Mouse (Mus musculus): ENCODE measurements at regions not wholly inside any gene's neighbourhood (a gene's known extent, or its start where the extent isn't known, plus 50 kb on each side); places are given as distances from the start of the nearest gene placed in this dataset.

- Histone ChIP-seq H3K27ac (ENCODE audit: insufficient read depth, low read length) (no peak overlapping the region), H3K4me3 (ENCODE audit: insufficient read depth, low read length) (no peak overlapping the region), H3K4me1 (ENCODE audit: control insufficient read depth, insufficient read depth, low read length) (no peaks in the 10 kb centered on the region)
- no peak for TF ChIP-seq POLR2A (IDR thresholded peaks at IDR 0.05; ENCODE audit: low read depth, low read length)
- no peak for TF ChIP-seq CTCF (IDR thresholded peaks at IDR 0.05; ENCODE audit: borderline replicate concordance, insufficient read depth, low read length)
Measured at GRCm38 (mm10) chr12:39587204-39587909, 450.5 kb downstream of the Arl4a start.

GRCm38 (mm10) chr12:39586163-39586562 lies 451.7 kb downstream of the Arl4a start:
- H3K27ac ChIP-seq (ENCODE audit: insufficient read depth, low read length) = no peak overlapping the region
- H3K4me3 ChIP-seq (ENCODE audit: insufficient read depth, low read length) = no peak overlapping the region
- H3K4me1 ChIP-seq (ENCODE audit: control insufficient read depth, insufficient read depth, low read length) = no peaks in the 10 kb centered on the region
- TF ChIP-seq POLR2A (IDR thresholded peaks at IDR 0.05; ENCODE audit: low read depth, low read length) (no peak), CTCF (IDR thresholded peaks at IDR 0.05; ENCODE audit: borderline replicate concordance, insufficient read depth, low read length) (no peak)

GRCm38 (mm10) chr12:39577610-39578009 lies 460.2 kb downstream of the Arl4a start:
- no peaks in the 10 kb centered on the region for H3K4me1 ChIP-seq (ENCODE audit: control insufficient read depth, insufficient read depth, low read length)
- no peak overlapping the region for H3K27ac ChIP-seq (ENCODE audit: insufficient read depth, low read length)
- no peak overlapping the region for H3K4me3 ChIP-seq (ENCODE audit: insufficient read depth, low read length)
- no peak for TF ChIP-seq CTCF (IDR thresholded peaks at IDR 0.05; ENCODE audit: borderline replicate concordance, insufficient read depth, low read length)
- no peak for TF ChIP-seq POLR2A (IDR thresholded peaks at IDR 0.05; ENCODE audit: low read depth, low read length)

GRCm38 (mm10) chr12:39572802-39573201 lies 465.0 kb downstream of the Arl4a start:
- Histone ChIP-seq H3K27ac (ENCODE audit: insufficient read depth, low read length) (no peak overlapping the region), H3K4me3 (ENCODE audit: insufficient read depth, low read length) (no peak overlapping the region), H3K4me1 (ENCODE audit: control insufficient read depth, insufficient read depth, low read length) (no peaks in the 10 kb centered on the region)
- TF ChIP-seq CTCF (IDR thresholded peaks at IDR 0.05; ENCODE audit: borderline replicate concordance, insufficient read depth, low read length) = no peak
- no peak for TF ChIP-seq POLR2A (IDR thresholded peaks at IDR 0.05; ENCODE audit: low read depth, low read length)

GRCm38 (mm10) chr12:39572147-39572546 lies 465.7 kb downstream of the Arl4a start:
- H3K4me3 ChIP-seq (ENCODE audit: insufficient read depth, low read length) = no peak overlapping the region
- TF ChIP-seq POLR2A (IDR thresholded peaks at IDR 0.05; ENCODE audit: low read depth, low read length) (no peak), CTCF (IDR thresholded peaks at IDR 0.05; ENCODE audit: borderline replicate concordance, insufficient read depth, low read length) (no peak)
- H3K4me1 ChIP-seq (ENCODE audit: control insufficient read depth, insufficient read depth, low read length) = no peaks in the 10 kb centered on the region
- no peak overlapping the region for H3K27ac ChIP-seq (ENCODE audit: insufficient read depth, low read length)

- H3K4me1 ChIP-seq (ENCODE audit: control insufficient read depth, insufficient read depth, low read length) = no peaks in the 10 kb centered on the region
- no peak overlapping the region for H3K27ac ChIP-seq (ENCODE audit: insufficient read depth, low read length)
- no peak for TF ChIP-seq POLR2A (IDR thresholded peaks at IDR 0.05; ENCODE audit: low read depth, low read length)
- TF ChIP-seq CTCF (IDR thresholded peaks at IDR 0.05; ENCODE audit: borderline replicate concordance, insufficient read depth, low read length) = no peak
- H3K4me3 ChIP-seq (ENCODE audit: insufficient read depth, low read length) = no peak overlapping the region
Measured at GRCm38 (mm10) chr12:39560734-39561446, 476.9 kb downstream of the Arl4a start.

GRCm38 (mm10) chr12:39558491-39558890 lies 479.3 kb downstream of the Arl4a start:
- no peaks in the 10 kb centered on the region for H3K4me1 ChIP-seq (ENCODE audit: control insufficient read depth, insufficient read depth, low read length)
- no peak overlapping the region for H3K4me3 ChIP-seq (ENCODE audit: insufficient read depth, low read length)
- TF ChIP-seq POLR2A (IDR thresholded peaks at IDR 0.05; ENCODE audit: low read depth, low read length) = no peak
- no peak for TF ChIP-seq CTCF (IDR thresholded peaks at IDR 0.05; ENCODE audit: borderline replicate concordance, insufficient read depth, low read length)
- H3K27ac ChIP-seq (ENCODE audit: insufficient read depth, low read length) = no peak overlapping the region

GRCm38 (mm10) chr12:39536326-39536725 lies 501.5 kb downstream of the Arl4a start:
- H3K4me3 ChIP-seq (ENCODE audit: insufficient read depth, low read length) = no peak overlapping the region
- H3K27ac ChIP-seq (ENCODE audit: insufficient read depth, low read length) = no peak overlapping the region
- TF ChIP-seq CTCF (IDR thresholded peaks at IDR 0.05; ENCODE audit: borderline replicate concordance, insufficient read depth, low read length) (no peak), POLR2A (IDR thresholded peaks at IDR 0.05; ENCODE audit: low read depth, low read length) (no peak)
- no peaks in the 10 kb centered on the region for H3K4me1 ChIP-seq (ENCODE audit: control insufficient read depth, insufficient read depth, low read length)

GRCm38 (mm10) chr12:39528121-39528520 lies 509.7 kb downstream of the Arl4a start:
- no peak overlapping the region for H3K27ac ChIP-seq (ENCODE audit: insufficient read depth, low read length)
- TF ChIP-seq POLR2A (IDR thresholded peaks at IDR 0.05; ENCODE audit: low read depth, low read length) (no peak), CTCF (IDR thresholded peaks at IDR 0.05; ENCODE audit: borderline replicate concordance, insufficient read depth, low read length) (no peak)

GRCm38 (mm10) chr12:39527216-39527600 lies 510.6 kb downstream of the Arl4a start:
- TF ChIP-seq CTCF (IDR thresholded peaks at IDR 0.05; ENCODE audit: borderline replicate concordance, insufficient read depth, low read length) = no peak
- no peak for TF ChIP-seq POLR2A (IDR thresholded peaks at IDR 0.05; ENCODE audit: low read depth, low read length)
- Histone ChIP-seq H3K4me1 (ENCODE audit: control insufficient read depth, insufficient read depth, low read length) (no peaks in the 10 kb centered on the region), H3K4me3 (ENCODE audit: insufficient read depth, low read length) (no peak overlapping the region), H3K27ac (ENCODE audit: insufficient read depth, low read length) (no peak overlapping the region)

More at GRCm38 (mm10) chr12:39528121-39528520, 509.7 kb downstream of the Arl4a start:
- Histone ChIP-seq H3K4me1 (ENCODE audit: control insufficient read depth, insufficient read depth, low read length) (no peaks in the 10 kb centered on the region), H3K4me3 (ENCODE audit: insufficient read depth, low read length) (no peak overlapping the region)

All from embryonic fibroblast, embryonic 13.5 days (primary cell).